Mouse (Mus musculus): ENCODE data around the gene Olfr896-ps1. TPM values are rescaled to one million over a fixed set of nuclear protein-coding genes. Genes with fewer than 3 reads are reported as not detected.

The Olfr896-ps1 gene
- not detected in 2 replicates for total RNA-seq (2014; rRNA removed)
- polyA plus RNA-seq (2012; rRNA removed) = not detected in 2 replicates

DNA sequence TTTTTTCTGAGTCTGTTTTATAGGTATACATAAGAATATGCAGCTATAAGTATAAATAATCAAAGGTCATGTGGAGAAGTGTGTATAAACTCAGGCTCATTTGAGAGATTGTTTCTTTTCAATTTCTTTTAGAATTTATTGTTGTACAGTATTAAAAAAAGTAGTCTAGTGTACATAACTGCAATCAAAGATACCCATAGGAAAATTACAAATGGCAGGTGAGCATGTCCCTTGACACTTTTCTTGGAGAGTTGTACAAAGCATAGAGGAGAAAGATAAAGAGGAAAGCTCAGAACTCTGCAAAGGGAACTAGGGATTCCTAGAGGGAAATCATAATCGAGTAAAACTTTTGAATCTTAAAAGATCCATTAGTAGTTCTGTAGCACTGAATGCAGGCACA is at the start of gene Olfr896-ps1:
Olfr896-ps1 (plus strand) TSS at position 301 of the 400 bp plus-strand sequence.
- no peak for DNase-seq (ENCODE audit: extremely low read depth, low read depth, low spot score)
- no peak within 1 kb of the TSS for H3K4me3 ChIP-seq (ENCODE audit: insufficient read depth, low read depth, low read length)
- no peaks in the 10 kb centered on the region for H3K36me3 ChIP-seq (ENCODE audit: control insufficient read depth, insufficient read depth, low read length)
- H3K79me2 ChIP-seq (ENCODE audit: control insufficient read depth, insufficient read depth, low read length) = no peaks in the 10 kb centered on the region
- no peaks in the 10 kb centered on the region for H3K27me3 ChIP-seq (ENCODE audit: control insufficient read depth, insufficient read depth, low read length)
- H3K27ac ChIP-seq (replicated peaks; ENCODE audit: insufficient read depth, low read depth, low read length) = no peak within 1 kb of the TSS
- 75% methylated on average over 1 of the region's 1 CpGs for WGBS
- TF ChIP-seq CTCF (IDR thresholded peaks at IDR 0.05; ENCODE audit: low read depth, low read length) (no peak), POLR2A (IDR thresholded peaks at IDR 0.05; ENCODE audit: extremely low read depth, insufficient read depth, low read length) (no peak)
- no peak within 1 kb of the TSS for H3K9ac ChIP-seq (ENCODE audit: low read depth, low read length)
- H3K4me1 ChIP-seq (ENCODE audit: control insufficient read depth, insufficient read depth, low read length) = no peaks in the 10 kb centered on the region

DNA sequence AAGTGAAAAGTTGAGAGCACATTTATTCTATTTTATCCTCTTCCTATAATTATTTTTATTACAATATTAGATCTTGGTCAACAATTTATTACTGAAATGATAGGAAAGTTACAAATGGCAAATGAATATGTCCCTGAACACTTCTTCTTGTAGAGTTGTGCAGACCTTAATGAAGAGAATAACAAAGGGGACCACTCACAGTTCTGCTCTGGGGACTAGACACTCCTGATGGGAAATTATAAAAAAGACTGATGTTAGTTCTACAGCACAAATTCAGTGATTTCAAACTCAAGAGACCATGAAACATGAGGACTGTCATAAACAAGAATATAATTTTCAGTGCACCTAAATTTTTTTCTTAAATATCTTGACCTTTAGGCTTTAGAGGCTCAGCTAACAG is 38.4 kb upstream of the Olfr896-ps1 start, which contains the start of gene Olfr143:
Olfr143 (plus strand) TSS at position 301 of the 400 bp plus-strand sequence.
- Histone ChIP-seq H3K9ac (ENCODE audit: low read depth, low read length) (no peak within 1 kb of the TSS), H3K36me3 (ENCODE audit: control insufficient read depth, insufficient read depth, low read length) (no peaks in the 10 kb centered on the region), H3K79me2 (ENCODE audit: control insufficient read depth, insufficient read depth, low read length) (no peaks in the 10 kb centered on the region), H3K27me3 (ENCODE audit: control insufficient read depth, insufficient read depth, low read length) (no peaks in the 10 kb centered on the region), H3K4me3 (ENCODE audit: insufficient read depth, low read depth, low read length) (no peak within 1 kb of the TSS), H3K27ac (replicated peaks; ENCODE audit: insufficient read depth, low read depth, low read length) (no peak within 1 kb of the TSS), H3K4me1 (ENCODE audit: control insufficient read depth, insufficient read depth, low read length) (no peaks in the 10 kb centered on the region)
- TF ChIP-seq POLR2A (IDR thresholded peaks at IDR 0.05; ENCODE audit: extremely low read depth, insufficient read depth, low read length) (no peak), CTCF (IDR thresholded peaks at IDR 0.05; ENCODE audit: low read depth, low read length) (no peak)
- no peak for DNase-seq (ENCODE audit: extremely low read depth, low read depth, low spot score)

DNA sequence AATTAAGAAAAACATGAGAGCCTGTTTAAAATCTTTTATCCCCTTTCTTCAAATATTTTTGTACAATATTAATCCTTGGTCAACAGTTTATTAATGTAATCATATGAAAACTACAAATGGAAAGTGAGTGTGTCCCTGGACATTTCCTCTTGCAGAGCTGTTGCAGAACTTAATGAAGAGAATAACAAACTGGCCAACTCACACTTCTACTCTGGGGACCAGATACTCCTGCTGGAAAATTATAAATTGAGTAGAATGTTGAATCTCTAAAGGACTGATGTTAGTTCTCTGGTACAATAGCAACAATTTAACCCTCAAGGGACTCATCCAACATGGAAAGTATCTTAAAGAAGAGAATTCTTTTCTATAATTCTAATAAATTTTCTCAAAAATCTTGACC is 23.4 kb upstream of the Olfr896-ps1 start, which contains the start of gene Olfr895:
Olfr895 (plus strand) TSS at position 301 of the 400 bp plus-strand sequence.
- no peaks in the 10 kb centered on the region for H3K36me3 ChIP-seq (ENCODE audit: control insufficient read depth, insufficient read depth, low read length)
- H3K4me3 ChIP-seq (ENCODE audit: insufficient read depth, low read depth, low read length) = no peak within 1 kb of the TSS
- H3K27me3 ChIP-seq (ENCODE audit: control insufficient read depth, insufficient read depth, low read length) = no peaks in the 10 kb centered on the region
- TF ChIP-seq POLR2A (IDR thresholded peaks at IDR 0.05; ENCODE audit: extremely low read depth, insufficient read depth, low read length) (no peak), CTCF (IDR thresholded peaks at IDR 0.05; ENCODE audit: low read depth, low read length) (no peak)
- no peak within 1 kb of the TSS for H3K9ac ChIP-seq (ENCODE audit: low read depth, low read length)
- H3K4me1 ChIP-seq (ENCODE audit: control insufficient read depth, insufficient read depth, low read length) = no peaks in the 10 kb centered on the region
- DNase-seq (ENCODE audit: extremely low read depth, low read depth, low spot score) = no peak
- H3K79me2 ChIP-seq (ENCODE audit: control insufficient read depth, insufficient read depth, low read length) = no peaks in the 10 kb centered on the region
- no peak within 1 kb of the TSS for H3K27ac ChIP-seq (replicated peaks; ENCODE audit: insufficient read depth, low read depth, low read length)

DNA sequence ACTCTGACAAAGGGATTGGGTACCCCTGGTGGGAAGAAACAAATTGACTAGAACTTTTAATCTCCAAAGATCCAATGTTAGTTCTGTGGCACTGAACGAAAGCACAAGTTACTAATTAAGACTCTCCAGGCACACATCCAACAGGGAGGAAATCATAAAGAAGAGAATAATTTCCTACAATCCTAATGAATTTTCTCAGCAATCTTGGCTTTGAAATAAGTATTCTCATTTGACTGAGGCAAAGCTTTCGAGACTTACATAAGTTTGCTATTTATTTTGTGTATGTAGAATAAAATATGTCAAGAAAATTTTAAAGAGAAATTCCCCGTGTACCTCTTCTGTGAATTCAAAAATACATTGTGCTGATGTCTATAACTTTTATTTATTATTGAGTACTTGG is 37.9 kb downstream of the Olfr896-ps1 start, which contains the start of gene Olfr25:
Olfr25 (plus strand) TSS at position 301 of the 400 bp plus-strand sequence.
- no peaks in the 10 kb centered on the region for H3K79me2 ChIP-seq (ENCODE audit: control insufficient read depth, insufficient read depth, low read length)
- H3K36me3 ChIP-seq (ENCODE audit: control insufficient read depth, insufficient read depth, low read length) = no peaks in the 10 kb centered on the region
- WGBS = 66% methylated on average over 3 of the region's 3 CpGs
- no peaks in the 10 kb centered on the region for H3K4me1 ChIP-seq (ENCODE audit: control insufficient read depth, insufficient read depth, low read length)
- no peak for TF ChIP-seq POLR2A (IDR thresholded peaks at IDR 0.05; ENCODE audit: extremely low read depth, insufficient read depth, low read length)
- TF ChIP-seq CTCF (IDR thresholded peaks at IDR 0.05; ENCODE audit: low read depth, low read length) = no peak
- no peak within 1 kb of the TSS for H3K27ac ChIP-seq (replicated peaks; ENCODE audit: insufficient read depth, low read depth, low read length)
- no peak within 1 kb of the TSS for H3K9ac ChIP-seq (ENCODE audit: low read depth, low read length)
- no peaks in the 10 kb centered on the region for H3K27me3 ChIP-seq (ENCODE audit: control insufficient read depth, insufficient read depth, low read length)
- no peak for DNase-seq (ENCODE audit: extremely low read depth, low read depth, low spot score)
- no peak within 1 kb of the TSS for H3K4me3 ChIP-seq (ENCODE audit: insufficient read depth, low read depth, low read length)

Other genes starting within 250 kb of the Olfr896-ps1 start
- not detected in 2 replicates for gene Olfr884, start 244.6 kb upstream of the Olfr896-ps1 start, total RNA-seq (2014; rRNA removed)
- not detected in 2 replicates for gene Olfr884, start 244.6 kb upstream of the Olfr896-ps1 start, polyA plus RNA-seq (2012; rRNA removed)
- not detected in 2 replicates for gene Olfr885, start 229.8 kb upstream of the Olfr896-ps1 start, total RNA-seq (2014; rRNA removed)
- not detected in 2 replicates for gene Olfr885, start 229.8 kb upstream of the Olfr896-ps1 start, polyA plus RNA-seq (2012; rRNA removed)
- not detected in 2 replicates for gene Olfr887, start 207.0 kb upstream of the Olfr896-ps1 start, total RNA-seq (2014; rRNA removed)
- not detected in 2 replicates for gene Olfr887, start 207.0 kb upstream of the Olfr896-ps1 start, polyA plus RNA-seq (2012; rRNA removed)
- gene Olfr888, start 183.0 kb upstream of the Olfr896-ps1 start, total RNA-seq (2014; rRNA removed) = not detected in 2 replicates
- gene Olfr888, start 183.0 kb upstream of the Olfr896-ps1 start, polyA plus RNA-seq (2012; rRNA removed) = not detected in 2 replicates
- gene Olfr889, start 175.9 kb upstream of the Olfr896-ps1 start, total RNA-seq (2014; rRNA removed) = not detected in 2 replicates
- gene Olfr889, start 175.9 kb upstream of the Olfr896-ps1 start, polyA plus RNA-seq (2012; rRNA removed) = not detected in 2 replicates
- not detected in 2 replicates for gene Olfr890, start 148.6 kb upstream of the Olfr896-ps1 start, total RNA-seq (2014; rRNA removed)
- not detected in 2 replicates for gene Olfr890, start 148.6 kb upstream of the Olfr896-ps1 start, polyA plus RNA-seq (2012; rRNA removed)
- gene Olfr891, start 110.3 kb upstream of the Olfr896-ps1 start, total RNA-seq (2014; rRNA removed) = not detected in 2 replicates
- not detected in 2 replicates for gene Olfr891, start 110.3 kb upstream of the Olfr896-ps1 start, polyA plus RNA-seq (2012; rRNA removed)
- not detected in 2 replicates for gene Olfr893, start 82.7 kb upstream of the Olfr896-ps1 start, total RNA-seq (2014; rRNA removed)
- not detected in 2 replicates for gene Olfr893, start 82.7 kb upstream of the Olfr896-ps1 start, polyA plus RNA-seq (2012; rRNA removed)
- not detected in 2 replicates for gene Olfr894, start 73.1 kb upstream of the Olfr896-ps1 start, total RNA-seq (2014; rRNA removed)
- gene Olfr894, start 73.1 kb upstream of the Olfr896-ps1 start, polyA plus RNA-seq (2012; rRNA removed) = not detected in 2 replicates
- not detected in 2 replicates for gene Olfr143, start 38.3 kb upstream of the Olfr896-ps1 start, total RNA-seq (2014; rRNA removed)
- not detected in 2 replicates for gene Olfr143, start 38.3 kb upstream of the Olfr896-ps1 start, polyA plus RNA-seq (2012; rRNA removed)
- not detected in 2 replicates for gene Olfr895, start 23.3 kb upstream of the Olfr896-ps1 start, total RNA-seq (2014; rRNA removed)
- gene Olfr895, start 23.3 kb upstream of the Olfr896-ps1 start, polyA plus RNA-seq (2012; rRNA removed) = not detected in 2 replicates
- not detected in 2 replicates for gene Olfr25, start 38.0 kb downstream of the Olfr896-ps1 start, total RNA-seq (2014; rRNA removed)
- not detected in 2 replicates for gene Olfr25, start 38.0 kb downstream of the Olfr896-ps1 start, polyA plus RNA-seq (2012; rRNA removed)
- not detected in 2 replicates for gene Olfr898, start 57.3 kb downstream of the Olfr896-ps1 start, total RNA-seq (2014; rRNA removed)
- not detected in 2 replicates for gene Olfr898, start 57.3 kb downstream of the Olfr896-ps1 start, polyA plus RNA-seq (2012; rRNA removed)
- not detected in 2 replicates for gene Olfr250, start 75.8 kb downstream of the Olfr896-ps1 start, total RNA-seq (2014; rRNA removed)
- gene Olfr250, start 75.8 kb downstream of the Olfr896-ps1 start, polyA plus RNA-seq (2012; rRNA removed) = not detected in 2 replicates
- gene Olfr251, start 86.0 kb downstream of the Olfr896-ps1 start, total RNA-seq (2014; rRNA removed) = not detected in 2 replicates
- not detected in 2 replicates for gene Olfr251, start 86.0 kb downstream of the Olfr896-ps1 start, polyA plus RNA-seq (2012; rRNA removed)
- not detected in 2 replicates for gene Olfr147, start 110.6 kb downstream of the Olfr896-ps1 start, total RNA-seq (2014; rRNA removed)
- not detected in 2 replicates for gene Olfr147, start 110.6 kb downstream of the Olfr896-ps1 start, polyA plus RNA-seq (2012; rRNA removed)
- gene Olfr901, start 138.3 kb downstream of the Olfr896-ps1 start, total RNA-seq (2014; rRNA removed) = not detected in 2 replicates
- not detected in 2 replicates for gene Olfr901, start 138.3 kb downstream of the Olfr896-ps1 start, polyA plus RNA-seq (2012; rRNA removed)
- gene Olfr902, start 156.5 kb downstream of the Olfr896-ps1 start, total RNA-seq (2014; rRNA removed) = not detected in 2 replicates
- not detected in 2 replicates for gene Olfr902, start 156.5 kb downstream of the Olfr896-ps1 start, polyA plus RNA-seq (2012; rRNA removed)
- gene Olfr904, start 172.0 kb downstream of the Olfr896-ps1 start, total RNA-seq (2014; rRNA removed) = not detected in 2 replicates
- not detected in 2 replicates for gene Olfr904, start 172.0 kb downstream of the Olfr896-ps1 start, polyA plus RNA-seq (2012; rRNA removed)
- gene Olfr905, start 180.0 kb downstream of the Olfr896-ps1 start, total RNA-seq (2014; rRNA removed) = not detected in 2 replicates
- not detected in 2 replicates for gene Olfr905, start 180.0 kb downstream of the Olfr896-ps1 start, polyA plus RNA-seq (2012; rRNA removed)
- not detected in 2 replicates for gene Olfr906, start 196.0 kb downstream of the Olfr896-ps1 start, total RNA-seq (2014; rRNA removed)
- not detected in 2 replicates for gene Olfr906, start 196.0 kb downstream of the Olfr896-ps1 start, polyA plus RNA-seq (2012; rRNA removed)
- gene Olfr907, start 204.7 kb downstream of the Olfr896-ps1 start, total RNA-seq (2014; rRNA removed) = not detected in 2 replicates
- gene Olfr907, start 204.7 kb downstream of the Olfr896-ps1 start, polyA plus RNA-seq (2012; rRNA removed) = not detected in 2 replicates
- not detected in 2 replicates for gene Olfr911-ps1, start 230.5 kb downstream of the Olfr896-ps1 start, total RNA-seq (2014; rRNA removed)
- gene Olfr911-ps1, start 230.5 kb downstream of the Olfr896-ps1 start, polyA plus RNA-seq (2012; rRNA removed) = not detected in 2 replicates
- gene Olfr910, start 246.7 kb downstream of the Olfr896-ps1 start, total RNA-seq (2014; rRNA removed) = not detected in 2 replicates
- gene Olfr910, start 246.7 kb downstream of the Olfr896-ps1 start, polyA plus RNA-seq (2012; rRNA removed) = not detected in 2 replicates